Mouse (Mus musculus) layer of hippocampus, adult 8-10 months (tissue): ENCODE measurements around the gene Olfr5. TPM values are rescaled to one million over a fixed set of nuclear protein-coding genes. Genes with fewer than 3 reads are reported as not detected.
"Not testable (repeated sequence)": the region's sequence is repeated elsewhere in the genome, so short reads cannot be mapped to it uniquely, and the experiment has no call there.

Source experiments
- DNase-seq, 2 experiments: peaks; one replicate each; pipeline ENCODE4 v3.0.0; 2022; ENCODE audit warnings: low spot score in 2 of 2
- total RNA-seq, 4 experiments: library from RNA; stranded (reverse); gene quantifications; 2 replicates each; pipeline ENCODE4 v1.2.4; 2022

The Olfr5 gene
- total RNA-seq: not detected

DNA sequence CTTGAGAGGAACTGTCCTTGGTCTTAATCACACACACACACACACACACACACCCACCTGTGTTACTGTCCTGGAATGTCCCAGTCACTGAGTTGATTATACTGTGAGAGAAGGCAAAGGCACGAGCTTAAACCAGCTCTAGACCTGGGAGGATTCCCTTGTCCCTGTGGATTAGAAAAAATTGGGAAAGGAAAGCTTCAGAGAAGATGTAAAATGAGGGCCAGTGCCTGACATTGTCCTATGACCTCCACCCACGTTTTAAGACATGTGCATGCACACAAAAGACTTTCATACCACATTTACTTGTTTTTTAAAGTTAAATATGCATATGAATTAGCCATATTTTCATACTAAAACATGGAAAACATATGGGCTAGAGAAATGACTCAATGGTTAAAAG lies at the start of gene Olfr5:
Olfr5 (minus strand) TSS at position 101 of the 400 bp plus-strand sequence.
- no peak for DNase-seq

DNA sequence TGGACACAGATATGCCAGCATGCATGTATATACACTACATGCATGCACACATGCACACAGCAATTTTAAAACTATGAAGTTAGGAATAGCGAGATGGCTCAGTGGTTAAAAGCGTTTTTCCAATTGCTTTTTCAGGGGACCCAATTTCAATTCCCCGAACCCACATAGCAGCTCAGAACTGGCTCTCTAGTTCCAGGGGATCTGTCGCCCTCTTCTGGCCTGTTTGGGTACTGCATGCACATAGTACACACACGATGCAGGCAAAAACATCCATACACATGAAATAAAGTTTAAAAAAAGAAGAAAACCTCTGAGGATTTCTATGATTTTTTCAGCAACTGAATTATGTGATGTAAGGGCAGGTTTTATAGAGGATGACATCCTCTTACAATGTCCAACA lies 39.4 kb upstream of the Olfr5 start:
- no peak for DNase-seq

DNA sequence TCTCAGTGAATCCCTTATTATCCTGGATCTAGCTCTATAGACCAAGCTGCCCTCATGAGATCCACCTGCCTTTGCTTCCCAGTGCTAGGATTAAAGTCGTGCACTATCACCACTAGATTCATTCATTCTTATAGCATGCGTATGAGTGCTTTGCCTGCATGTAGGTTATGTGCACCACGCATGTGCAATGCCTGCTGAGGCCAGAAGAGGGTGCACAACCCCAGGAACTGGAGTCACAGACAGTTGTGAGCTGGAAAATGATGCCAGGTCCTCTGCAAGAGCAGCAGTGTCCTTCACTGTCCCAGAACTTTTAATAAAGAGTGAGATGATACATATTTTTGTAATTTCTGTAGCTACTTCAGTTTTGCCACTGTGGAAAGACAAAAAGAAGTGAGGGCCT lies 38.3 kb upstream of the Olfr5 start:
- no peak for DNase-seq

DNA sequence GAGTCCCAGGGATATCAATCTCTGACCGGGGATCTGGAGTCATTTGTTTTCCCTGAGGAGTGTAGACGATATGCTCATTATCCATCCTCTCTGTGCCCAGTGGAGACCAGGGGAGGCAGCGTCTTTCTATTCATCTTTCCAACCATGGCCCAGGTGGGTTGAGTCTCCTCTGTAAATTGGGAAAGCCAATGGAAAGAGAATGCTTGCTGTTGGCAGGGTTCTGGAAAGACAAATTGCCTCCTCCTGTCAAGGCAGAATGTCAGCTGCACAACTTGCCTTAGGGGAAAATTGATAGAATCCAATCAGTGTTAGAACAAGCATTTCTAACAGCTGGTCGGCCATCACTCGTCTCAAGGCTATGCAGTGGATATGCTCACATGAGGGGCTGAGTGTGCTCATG lies 36.1 kb upstream of the Olfr5 start, which contains the start of gene Olfr1349:
Olfr1349 (minus strand) TSS at position 101 of the 400 bp plus-strand sequence.
- DNase-seq: no peak

DNA sequence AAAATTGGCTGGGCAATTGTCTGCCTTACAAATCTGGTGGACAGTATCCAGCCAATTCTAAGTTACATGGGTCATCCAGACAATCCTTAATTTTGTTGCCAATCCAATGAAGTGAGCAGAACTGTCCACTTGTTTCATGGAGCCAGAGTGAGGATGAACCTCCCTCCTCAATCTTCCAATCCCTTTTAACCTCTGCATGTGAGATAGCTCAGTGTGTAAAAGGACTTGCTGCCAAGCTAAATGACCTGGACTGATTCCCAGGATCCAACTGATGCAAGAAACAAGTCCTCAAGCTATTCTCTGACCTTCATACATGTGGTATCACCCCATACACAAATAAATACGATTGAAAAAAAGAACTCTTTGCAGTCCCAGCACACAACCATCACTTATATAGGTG lies 34.9 kb upstream of the Olfr5 start:
- DNase-seq: no peak

DNA sequence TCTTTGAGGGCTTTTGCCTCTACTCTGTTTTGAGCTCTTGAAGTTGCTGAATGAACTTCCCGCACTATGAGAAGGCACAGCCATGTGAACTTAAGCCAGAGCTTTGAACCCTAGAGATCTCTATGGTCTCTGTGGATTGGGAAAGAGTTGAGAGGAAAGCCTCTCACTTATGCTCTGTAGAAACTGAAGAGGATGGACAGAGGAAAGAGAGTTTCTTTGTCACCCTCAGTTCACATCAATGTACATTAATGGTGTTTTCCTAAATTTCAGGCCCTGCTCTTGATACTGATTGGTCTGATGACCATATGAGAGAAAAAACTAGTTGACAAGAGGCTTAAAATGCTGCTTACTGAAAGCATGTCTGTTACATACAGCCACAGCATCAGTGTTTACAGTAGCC lies 21.9 kb upstream of the Olfr5 start, which contains the start of gene Olfr1348:
Olfr1348 (minus strand) TSS at position 101 of the 400 bp plus-strand sequence.
- no peak for DNase-seq

DNA sequence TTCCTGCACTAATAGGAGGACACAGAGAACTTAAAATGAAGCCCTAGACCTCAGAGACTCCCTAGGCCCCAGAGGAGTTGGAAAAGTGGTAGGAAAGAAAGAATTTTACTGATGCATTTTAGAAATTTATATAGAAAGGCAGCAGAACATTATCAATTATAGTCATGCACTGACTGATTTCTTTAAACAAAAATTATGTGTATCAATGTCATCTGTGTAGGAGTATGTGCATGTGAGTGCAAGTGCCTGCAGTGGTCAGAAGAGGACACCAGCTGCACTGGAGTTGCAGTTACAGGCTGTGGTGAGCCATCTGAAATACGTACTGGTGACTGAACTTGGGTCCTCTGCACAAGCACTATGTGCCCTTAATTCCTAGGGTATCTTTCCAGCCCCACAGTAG lies 12.9 kb upstream of the Olfr5 start, which contains the start of gene Olfr1347:
Olfr1347 (minus strand) TSS at position 101 of the 400 bp plus-strand sequence.
- DNase-seq: no peak

DNA sequence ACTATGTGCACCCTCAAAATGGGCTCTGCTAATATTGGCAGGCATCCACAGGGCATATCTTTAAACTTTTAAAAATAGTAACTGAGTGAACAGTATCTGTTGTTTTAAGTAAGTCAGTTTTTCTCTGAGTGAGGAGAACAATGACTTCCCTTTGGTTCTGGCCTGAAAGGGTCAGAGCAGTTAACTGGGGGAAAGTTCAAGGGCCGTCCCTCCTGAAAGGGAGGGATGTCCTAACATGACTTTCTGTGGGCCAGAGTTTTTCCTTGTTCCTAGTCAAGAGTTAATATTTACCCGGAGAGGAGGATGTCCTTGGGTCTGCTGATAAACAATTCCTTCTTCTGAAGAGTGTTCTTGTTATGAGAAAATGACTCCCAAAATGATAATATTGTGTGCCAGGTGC lies 9.1 kb downstream of the Olfr5 start:
- not testable (repeated sequence) for DNase-seq

DNA sequence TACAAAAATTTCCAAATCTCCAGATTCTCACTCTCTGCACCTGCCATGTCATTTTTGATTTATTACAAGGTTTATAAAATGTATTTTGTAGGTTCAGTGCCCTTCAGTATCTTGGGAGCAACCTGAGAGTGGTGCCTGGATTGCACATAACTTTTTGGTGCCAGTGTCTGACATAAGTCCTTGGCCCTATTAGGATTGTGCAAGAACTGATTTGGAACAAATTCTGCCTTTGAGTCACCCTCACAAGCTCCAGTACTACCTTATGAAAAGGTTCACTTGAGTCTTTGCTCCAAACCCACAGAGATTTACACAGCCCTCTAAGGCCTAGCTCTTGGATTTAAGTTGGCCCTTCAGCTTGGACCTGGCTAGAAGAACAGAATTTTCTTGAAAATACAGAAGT lies 19.8 kb downstream of the Olfr5 start, which contains the start of gene Olfr1346:
Olfr1346 (plus strand) TSS at position 151 of the 400 bp plus-strand sequence.
- DNase-seq: no peak

DNA sequence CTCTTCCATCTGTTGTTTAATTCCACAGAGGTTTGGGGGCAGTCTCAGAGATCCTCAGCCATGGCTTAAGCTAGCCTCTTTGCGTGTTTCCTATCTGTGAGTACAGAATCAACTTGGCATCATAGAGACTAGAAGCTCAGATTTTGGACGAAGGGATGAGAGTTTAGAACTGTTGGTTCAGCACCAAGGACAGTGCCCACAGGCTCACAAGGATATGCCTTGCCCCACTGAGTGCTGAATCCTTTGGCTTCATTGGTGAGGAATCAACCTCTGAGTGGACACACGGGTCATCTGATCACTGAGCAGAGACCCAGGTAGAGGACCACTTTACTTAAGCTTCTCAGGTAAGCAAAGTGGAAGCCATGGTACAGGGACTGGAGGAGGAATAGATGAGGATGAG lies 30.3 kb downstream of the Olfr5 start:
- no peak for DNase-seq

DNA sequence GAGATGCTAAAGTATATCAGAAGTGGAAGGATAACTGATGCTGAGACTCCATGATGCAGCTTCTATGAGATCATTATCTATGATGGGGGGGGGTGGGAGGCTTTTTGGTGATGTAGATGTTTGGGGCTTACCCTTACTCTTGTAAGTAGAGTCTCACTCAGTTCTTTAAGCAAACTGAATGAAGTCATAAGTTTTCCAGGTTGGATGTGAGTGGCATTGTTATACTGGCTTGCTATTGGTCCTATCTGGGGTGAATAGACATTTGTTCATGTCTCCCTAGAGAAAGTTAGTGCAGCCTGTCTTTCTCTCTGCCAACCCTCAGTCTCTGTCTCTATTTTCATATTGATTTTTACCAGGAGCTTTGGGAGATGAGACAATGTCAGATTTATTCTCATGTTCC lies 30.9 kb downstream of the Olfr5 start, which contains the start of gene Olfr1336:
Olfr1336 (plus strand) TSS at position 301 of the 400 bp plus-strand sequence.
- no peak for DNase-seq

DNA sequence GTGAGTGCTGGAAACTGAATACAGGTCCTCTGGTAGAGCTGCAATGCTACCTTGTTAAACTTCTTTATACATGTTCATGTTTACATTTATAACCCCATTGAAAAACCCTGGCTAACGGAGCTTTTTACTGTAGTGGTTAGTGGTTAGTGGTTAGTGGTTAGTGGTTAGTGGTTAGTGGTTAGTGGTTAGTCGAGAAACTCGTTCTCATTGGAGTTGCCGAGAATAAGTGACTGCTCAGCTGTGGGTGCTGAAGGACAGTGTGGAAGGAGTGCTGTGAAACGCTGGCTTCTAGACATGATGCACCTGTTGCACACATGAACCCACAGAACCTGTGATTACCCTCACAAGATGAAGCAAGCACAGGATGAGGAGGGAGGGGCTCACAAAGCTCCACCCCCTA lies 39.0 kb downstream of the Olfr5 start:
- no peak for DNase-seq

DNA sequence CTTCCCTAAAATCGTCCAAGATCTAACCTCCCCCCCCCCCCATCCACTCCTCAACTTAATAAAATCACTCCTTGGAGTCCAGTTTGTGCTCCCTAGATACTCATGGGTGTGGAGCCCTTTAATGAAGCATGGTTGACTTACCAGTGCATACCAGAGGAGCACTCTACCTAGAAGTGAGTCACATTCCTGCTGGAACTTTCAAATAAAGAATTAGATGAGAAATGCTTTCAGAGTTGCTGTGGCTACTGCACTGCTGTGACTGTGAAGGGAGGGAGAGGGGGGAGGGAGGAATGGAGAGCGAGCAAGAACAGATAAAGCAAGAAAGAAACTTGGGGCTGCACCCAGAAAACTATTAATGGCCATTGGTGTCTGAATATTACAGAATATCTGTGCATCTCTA lies 45.6 kb downstream of the Olfr5 start:
- no peak for DNase-seq

DNA sequence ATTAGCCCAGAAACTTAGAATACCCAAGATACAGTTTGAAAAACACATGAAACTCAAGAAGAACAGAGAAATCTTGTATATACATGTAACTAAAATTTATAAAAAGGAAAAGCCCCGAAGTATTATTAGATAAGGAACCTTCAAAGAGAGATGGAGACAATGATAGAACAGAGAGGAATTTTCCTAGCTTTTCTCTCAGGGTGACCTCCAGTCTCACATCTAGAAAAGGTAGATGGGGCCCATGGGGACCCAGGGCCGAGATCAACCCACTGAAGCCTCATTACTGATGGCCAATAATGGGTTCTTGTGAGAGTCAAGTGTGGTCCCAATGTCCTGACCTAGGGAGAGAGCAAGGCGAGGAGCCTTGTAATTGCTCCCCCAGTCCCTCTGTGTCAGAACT lies 48.4 kb downstream of the Olfr5 start, which contains the start of gene Olfr1344:
Olfr1344 (plus strand) TSS at position 301 of the 400 bp plus-strand sequence.
- no peak for DNase-seq

DNA sequence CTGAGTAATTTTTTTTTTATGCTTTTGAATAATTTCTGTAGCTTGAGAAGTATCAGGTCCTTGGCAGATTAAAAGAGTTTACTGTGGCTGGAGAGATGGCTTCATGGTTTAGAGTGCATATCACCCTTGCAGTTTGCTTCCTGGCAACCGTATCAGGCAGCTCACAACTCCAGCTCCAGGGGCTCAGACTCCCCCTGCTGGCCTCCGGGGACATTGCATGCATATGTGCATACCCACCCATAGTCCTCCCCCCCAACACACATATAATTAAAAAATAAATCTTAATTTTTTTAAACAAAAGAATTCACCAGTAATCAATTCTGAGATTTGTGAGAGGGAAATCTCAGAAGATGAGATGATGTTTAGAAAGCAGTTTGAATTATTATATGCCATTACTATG lies 56.4 kb downstream of the Olfr5 start:
- DNase-seq: no peak

DNA sequence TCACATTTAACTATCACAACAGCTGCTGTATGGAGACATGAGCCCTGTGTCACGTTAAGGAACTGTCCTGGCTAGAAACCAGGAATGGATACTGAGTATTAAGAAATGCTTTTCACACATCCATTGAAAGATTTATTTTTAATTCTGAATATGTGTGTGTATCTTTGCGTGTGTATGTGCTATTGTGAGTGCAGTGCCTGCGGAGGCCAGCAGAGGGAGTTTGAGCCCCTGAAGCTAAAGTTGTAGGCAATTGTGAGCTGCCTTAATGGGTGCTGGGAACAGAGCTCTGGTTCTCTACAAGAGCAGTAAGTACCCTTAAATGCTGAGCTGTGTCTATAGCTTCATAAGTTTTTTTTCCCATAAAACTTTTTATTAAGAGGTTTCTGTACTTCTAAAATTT lies 57.4 kb downstream of the Olfr5 start:
- DNase-seq: no peak

Other genes starting within 250 kb of the Olfr5 start
- not detected for gene Epp13, start 234.2 kb downstream of the Olfr5 start, total RNA-seq
- gene Zfp667, start 200.4 kb downstream of the Olfr5 start, total RNA-seq: 10 to 100 TPM; 15.5 to 21.1 (median 18.2) TPM
- gene Zfp583, start 155.7 kb downstream of the Olfr5 start, total RNA-seq: 10 to 100 TPM; 10.1 to 14.2 (median 11.1) TPM
- 1 to 10 TPM; 5.8 to 6.8 (median 6.0) TPM for gene Gm3854, start 143.2 kb downstream of the Olfr5 start, total RNA-seq
- gene Zfp78, start 123.7 kb downstream of the Olfr5 start, total RNA-seq: 1 to 10 TPM; 4.0 to 7.5 (median 6.5) TPM
- gene Zfp28, start 103.6 kb downstream of the Olfr5 start, total RNA-seq: 1 to 10 TPM; 8.0 to 9.9 (median 8.4) TPM
- 10 to 100 TPM; 20.0 to 22.2 (median 21.4) TPM for gene Smim17, start 88.2 kb downstream of the Olfr5 start, total RNA-seq
- under 1 TPM; 0.18 to 0.53 (median 0.38) TPM for gene Gm20715, start 76.7 kb downstream of the Olfr5 start, total RNA-seq
- gene Olfr1344, start 48.3 kb downstream of the Olfr5 start, total RNA-seq: 1 to 10 TPM; 1.3 to 2.1 (median 1.5) TPM
- gene Olfr1336, start 30.8 kb downstream of the Olfr5 start, total RNA-seq: under 1 TPM in 2 of 4 experiments, not detected in 2; 0.07 to 0.12 TPM
- under 1 TPM in 1 of 4 experiments, not detected in 3; 0.07 TPM for gene Olfr1346, start 19.8 kb downstream of the Olfr5 start, total RNA-seq
- gene Olfr1347, start 12.8 kb upstream of the Olfr5 start, total RNA-seq: not detected
- not detected for gene Olfr1348, start 21.8 kb upstream of the Olfr5 start, total RNA-seq
- under 1 TPM in 1 of 4 experiments, not detected in 3; 0.11 TPM for gene Olfr1349, start 36.0 kb upstream of the Olfr5 start, total RNA-seq
- gene Olfr1350, start 77.9 kb upstream of the Olfr5 start, total RNA-seq: not detected
- 1 to 10 TPM; 4.4 to 8.8 (median 6.5) TPM for gene Zim1, start 209.5 kb upstream of the Olfr5 start, total RNA-seq
- 100 to 1,000 TPM; 161 to 238 (median 189) TPM for gene Peg3, start 243.5 kb upstream of the Olfr5 start, total RNA-seq
- 10 to 100 TPM; 27.6 to 36.3 (median 30.6) TPM for gene Usp29, start 243.6 kb upstream of the Olfr5 start, total RNA-seq